Mouse (Mus musculus) lung, adult 2 months (tissue): ENCODE results near the gene Pear1. TPM values are rescaled to one million over a fixed set of nuclear protein-coding genes. Genes with fewer than 3 reads are reported as not detected.
"Not testable (repeated sequence)": the region's sequence is repeated elsewhere in the genome, so short reads cannot be mapped to it uniquely, and the experiment has no call there.

Experiments used
- DNase-seq: peaks from one replicate; pipeline ENCODE4 v3.0.0; 2022
- H3K4me1 ChIP-seq: fragments of 200-500 bp; 2 replicates; pipeline ENCODE4 v1.6.1; 2011; ENCODE audit warnings: low read length; ENCODE audit not compliant: control insufficient read depth, insufficient read depth
- H3K4me3 ChIP-seq: fragments of 200-500 bp; replicated peaks from 2 replicates; pipeline ENCODE3; 2011; ENCODE audit warnings: low read depth, mild to moderate bottlenecking, control low read depth, low read length; ENCODE audit errors: extremely low read depth
- CTCF ChIP-seq: fragments of 200-500 bp; IDR thresholded peaks from 2 replicates; pipeline ENCODE4 v1.5.1; 2011; ENCODE audit warnings: mild to moderate bottlenecking, low read length, control low read depth; ENCODE audit not compliant: insufficient read depth
- POLR2A ChIP-seq: fragments of 200-500 bp; IDR thresholded peaks from 2 replicates; pipeline ENCODE4 v1.6.1; 2011; ENCODE audit warnings: low read depth, mild to moderate bottlenecking, control low read depth, low read length, borderline replicate concordance; ENCODE audit errors: extremely low read depth
- WGBS: fragments of 180-500 bp; shearing (Covaris S2); methylation state at CpG from one replicate; pipeline ENCODE4 v1.1.7; 2018; 5-methylcytosine and 5-hydroxymethylcytosine counted together
- polyA plus RNA-seq: library from polyadenylated mRNA; depleted of rRNA; stranded (reverse); fragments of >200 nt; gene quantifications from 2 replicates; pipeline ENCODE4 v1.2.3, GENCODE M21; 2012; rRNA removed

Gene Pear1
- polyA plus RNA-seq = 87.2 and 112 TPM in 2 replicates

- 71% methylated on average over 1 of the region's 1 CpGs for WGBS
- DNase-seq, H3K4me3 ChIP-seq, H3K4me1 ChIP-seq: not testable (repeated sequence)
These were observed at the start of gene Pear1 for GRCm38 (mm10) chr3:87824206-87824605. Pear1 (minus strand) TSS chr3:87824306.

- H3K4me1 ChIP-seq, H3K4me3 ChIP-seq, DNase-seq: not testable (repeated sequence)
- WGBS = 90% methylated on average over 4 of the region's 4 CpGs
These were observed 40.0 kb upstream of the Pear1 start for GRCm38 (mm10) chr3:87864111-87864510.

- Histone ChIP-seq H3K4me1 (no peaks in the 10 kb centered on the region), H3K4me3 (no peak overlapping the region)
- TF ChIP-seq POLR2A (no peak), CTCF (peak; percentile 68)
- peak; percentile 41 for DNase-seq
- 26% methylated on average over 3 of the region's 3 CpGs for WGBS
These were observed 35.7 kb upstream of the Pear1 start for GRCm38 (mm10) chr3:87859813-87860212.

- Histone ChIP-seq H3K4me1 (no peaks in the 10 kb centered on the region), H3K4me3 (no peak overlapping the region)
- DNase-seq = no peak
- TF ChIP-seq CTCF = no peak
- no peak for TF ChIP-seq POLR2A
- 91% methylated on average over 8 of the region's 8 CpGs for WGBS
These were observed 33.6 kb upstream of the Pear1 start for GRCm38 (mm10) chr3:87857666-87858065.

GRCm38 (mm10) chr3:87855936-87856335, 31.8 kb upstream of the Pear1 start:
- DNase-seq = no peak
- TF ChIP-seq POLR2A (no peak), CTCF (no peak)
- WGBS = 63% methylated on average over 8 of the region's 8 CpGs
- H3K4me3 ChIP-seq = no peak overlapping the region
- no peaks in the 10 kb centered on the region for H3K4me1 ChIP-seq

GRCm38 (mm10) chr3:87854795-87855568, 30.9 kb upstream of the Pear1 start:
- WGBS = 39% methylated on average over 7 of the region's 7 CpGs
- H3K4me3 ChIP-seq = no peak overlapping the region
- DNase-seq = no peak
- H3K4me1 ChIP-seq = no peaks in the 10 kb centered on the region
- TF ChIP-seq CTCF (no peak), POLR2A (no peak)

- Histone ChIP-seq H3K4me1 (peaks cover 3% of the 10 kb centered on the region; the same call in 1 of the 2 replicates), H3K4me3 (no peak overlapping the region)
- no peak for DNase-seq
- TF ChIP-seq POLR2A = no peak
- TF ChIP-seq CTCF = no peak
- 73% methylated on average over 14 of the region's 14 CpGs for WGBS
These were observed 25.0 kb upstream of the Pear1 start for GRCm38 (mm10) chr3:87849117-87849516.

GRCm38 (mm10) chr3:87847680-87848079, 23.6 kb upstream of the Pear1 start:
- no peak for DNase-seq

GRCm38 (mm10) chr3:87846650-87847110, 22.6 kb upstream of the Pear1 start, which contains the start of gene Sh2d2a:
Sh2d2a (plus strand) TSS chr3:87846755.
- 50% methylated on average over 7 of the region's 7 CpGs for WGBS
- Histone ChIP-seq H3K4me1 (peaks cover 3% of the 10 kb centered on the region; the same call in 1 of the 2 replicates), H3K4me3 (no peak within 1 kb of the TSS)
- TF ChIP-seq CTCF (no peak), POLR2A (peak; percentile 33; the same call in 1 of the 2 replicates)
- DNase-seq = no peak

More at GRCm38 (mm10) chr3:87847680-87848079, 23.6 kb upstream of the Pear1 start:
- peaks cover 3% of the 10 kb centered on the region; the same call in 1 of the 2 replicates for H3K4me1 ChIP-seq
- no peak overlapping the region for H3K4me3 ChIP-seq
- TF ChIP-seq POLR2A (peak; percentile 16; the same call in 1 of the 2 replicates), CTCF (no peak)
- WGBS = 45% methylated on average over 5 of the region's 5 CpGs

- WGBS = 72% methylated on average over 4 of the region's 4 CpGs
- H3K4me1 ChIP-seq = peaks cover 3% of the 10 kb centered on the region; the same call in 1 of the 2 replicates
- TF ChIP-seq CTCF (no peak), POLR2A (no peak)
- no peak for DNase-seq
- no peak overlapping the region for H3K4me3 ChIP-seq
These were observed 22.1 kb upstream of the Pear1 start for GRCm38 (mm10) chr3:87846186-87846585.
